Mouse (Mus musculus) heart, postnatal 4 days (tissue): ENCODE measurements around the gene Tenm4. TPM values are rescaled to one million over a fixed set of nuclear protein-coding genes. Genes with fewer than 3 reads are reported as not detected.

Experiments used
- DNase-seq: peaks from one replicate; pipeline ENCODE4 v3.0.0; 2021
- total RNA-seq, 2 experiments: library from RNA; stranded (reverse); gene quantifications; 2 replicates each; pipeline ENCODE4 v1.2.3; 2021

The Tenm4 gene
- total RNA-seq, 2 experiments from 2014 or later: 8.3 to 8.7 TPM

DNA sequence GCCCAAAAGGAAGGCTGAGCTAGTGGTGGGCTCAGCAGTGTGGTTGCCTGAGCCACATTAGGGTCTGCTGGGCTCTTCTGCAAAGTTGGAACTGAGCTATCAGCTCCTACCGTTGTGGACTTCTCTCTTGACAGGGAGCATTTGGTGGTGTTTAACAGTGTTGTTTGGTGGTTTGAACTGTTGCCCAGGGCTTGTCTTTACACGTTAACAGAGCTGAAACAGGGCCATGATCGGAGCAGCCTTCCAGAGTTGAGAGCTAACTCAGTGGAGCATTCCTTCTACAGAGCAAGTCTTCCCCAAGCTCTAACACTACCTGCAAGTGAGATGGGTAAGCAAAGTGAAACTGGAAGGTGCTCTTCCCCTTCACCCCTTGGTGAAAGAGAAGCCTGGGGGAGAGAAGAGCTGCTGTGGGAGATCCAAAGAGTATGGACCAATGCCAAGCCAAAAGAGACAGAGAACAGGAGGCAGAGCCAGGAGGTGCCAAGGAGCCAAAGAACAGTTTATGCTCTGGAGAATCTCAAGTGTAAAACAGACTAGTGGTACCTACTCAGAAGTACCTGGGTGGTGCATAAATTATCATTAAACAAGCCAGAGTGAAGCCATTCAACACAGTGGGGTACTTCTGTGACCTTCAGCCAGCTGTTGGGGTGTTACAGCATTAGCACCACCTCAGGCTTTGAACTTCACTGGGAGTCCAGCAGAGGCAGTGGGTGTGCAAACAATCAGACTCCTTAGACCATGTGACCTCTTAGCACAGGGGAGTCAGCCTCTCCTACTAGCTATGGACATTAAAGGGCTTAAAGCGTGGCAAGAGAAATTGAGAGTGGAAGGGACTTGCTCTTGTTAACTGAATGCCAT is 71.5 kb downstream of the Tenm4 start:
- DNase-seq: peak; percentile 13

DNA sequence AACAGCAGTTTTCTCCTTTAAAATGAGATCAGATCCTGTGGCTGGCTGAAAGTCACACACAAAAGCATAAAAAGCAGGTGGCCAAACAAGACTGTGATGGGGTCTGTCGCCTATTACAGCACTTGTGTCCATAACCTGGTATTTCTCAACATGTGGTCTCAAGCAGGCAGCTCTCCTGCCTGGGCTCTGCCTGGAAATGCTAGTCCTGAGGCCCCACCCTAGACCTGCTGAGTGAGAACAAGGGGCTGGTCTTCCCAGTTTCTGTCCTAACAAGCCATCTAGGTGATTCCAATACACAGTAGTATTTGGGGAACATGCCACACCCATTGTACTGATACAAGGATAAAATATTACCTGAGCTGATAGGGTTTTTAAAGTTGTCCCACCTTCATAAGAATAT is 73.8 kb downstream of the Tenm4 start:
- no peak for DNase-seq

DNA sequence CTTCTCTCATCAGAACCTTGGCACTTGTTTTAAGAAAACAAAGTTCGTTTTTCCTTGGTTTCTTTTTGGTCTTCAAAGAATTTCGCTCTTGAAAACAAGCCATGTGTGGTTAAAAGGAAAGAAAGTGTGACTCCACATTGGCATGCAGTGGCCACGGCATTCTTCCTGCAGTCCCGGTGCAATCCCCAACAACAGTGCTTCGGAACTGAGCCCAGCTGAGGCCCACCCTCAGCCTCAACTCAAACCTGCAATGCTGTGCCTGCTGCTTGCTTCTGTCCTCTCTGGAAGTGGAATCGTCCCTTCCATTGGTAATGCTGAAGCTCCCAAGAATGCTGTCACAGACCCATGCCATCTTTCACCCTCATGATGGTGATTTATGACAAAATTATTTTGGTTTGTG is 88.6 kb downstream of the Tenm4 start:
- no peak for DNase-seq

DNA sequence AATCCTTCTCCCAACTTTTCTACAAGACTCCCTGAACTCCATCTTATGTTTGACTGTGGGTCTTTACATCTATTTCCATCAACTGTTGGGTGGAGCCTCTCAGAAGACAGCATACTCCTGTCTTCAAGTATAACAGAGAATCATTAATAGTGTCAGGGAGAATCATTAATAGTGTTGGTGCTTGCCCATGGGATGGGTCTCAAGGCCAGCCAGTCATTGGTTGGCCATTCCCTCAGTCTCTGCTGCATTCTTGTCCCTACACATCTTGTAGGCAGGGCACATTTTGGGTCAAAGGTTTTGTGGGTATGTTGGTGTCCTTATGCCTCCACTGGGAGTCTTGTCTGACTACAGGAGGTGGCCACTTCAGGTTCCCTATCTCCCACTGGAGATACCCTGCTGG is 91.1 kb downstream of the Tenm4 start:
- no peak for DNase-seq

DNA sequence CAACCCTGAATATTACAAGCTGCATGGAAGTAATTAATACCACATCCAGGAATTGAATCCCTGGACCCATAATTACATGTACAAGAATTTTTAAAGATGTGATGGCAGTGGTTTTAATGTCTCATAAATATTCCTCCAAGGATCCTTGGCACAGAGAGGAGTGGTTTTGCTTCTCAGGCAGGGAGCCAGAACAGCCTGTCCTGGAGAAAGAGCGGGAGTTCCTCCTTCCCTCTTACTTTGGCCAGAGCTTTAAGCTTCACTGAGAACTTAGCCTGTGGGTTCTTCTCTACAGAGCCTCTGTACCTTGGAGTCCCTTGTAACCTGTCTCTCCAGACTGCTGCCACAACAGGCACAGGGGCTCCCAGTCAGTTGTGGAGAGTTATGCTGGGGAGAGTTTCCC is 94.9 kb downstream of the Tenm4 start:
- no peak for DNase-seq

DNA sequence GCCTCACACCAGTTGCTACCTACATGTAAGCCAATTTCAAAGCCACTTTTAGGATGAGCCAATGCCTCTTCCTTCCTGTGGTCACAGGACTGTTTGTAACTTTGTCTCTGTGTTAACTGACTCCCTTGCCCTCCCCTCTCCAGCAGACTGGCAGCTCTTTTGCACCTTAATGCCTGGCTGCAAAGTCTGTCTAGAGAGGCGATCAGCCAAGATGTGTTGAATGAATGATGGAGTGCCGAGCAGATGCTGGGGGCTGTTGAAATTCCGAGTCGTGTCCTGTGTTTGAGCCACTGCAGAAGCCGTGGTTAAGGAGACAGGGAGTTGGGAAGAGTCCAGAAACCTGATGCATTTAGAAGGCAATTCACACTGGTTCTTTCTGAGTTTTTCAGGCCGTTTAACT is 96.2 kb downstream of the Tenm4 start:
- DNase-seq: no peak

DNA sequence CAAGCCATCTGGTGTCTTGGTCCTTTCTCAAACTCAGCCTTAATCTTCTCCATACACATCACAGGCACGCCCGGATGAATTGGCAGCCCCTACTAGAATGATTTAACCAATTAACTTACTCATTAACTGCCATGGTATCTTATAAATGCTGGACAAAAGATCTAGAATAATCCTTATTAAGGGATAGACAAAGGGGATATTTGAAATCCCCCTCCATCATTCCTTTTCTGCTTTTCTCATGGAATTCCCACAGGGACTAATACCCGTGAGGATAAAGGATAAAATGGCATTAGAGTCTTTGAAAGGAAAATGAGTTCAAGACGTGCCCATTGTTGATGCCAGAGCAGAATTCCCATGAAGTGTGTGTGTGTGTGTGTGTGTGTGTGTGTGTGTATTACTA is 99.6 kb downstream of the Tenm4 start:
- no peak for DNase-seq

DNA sequence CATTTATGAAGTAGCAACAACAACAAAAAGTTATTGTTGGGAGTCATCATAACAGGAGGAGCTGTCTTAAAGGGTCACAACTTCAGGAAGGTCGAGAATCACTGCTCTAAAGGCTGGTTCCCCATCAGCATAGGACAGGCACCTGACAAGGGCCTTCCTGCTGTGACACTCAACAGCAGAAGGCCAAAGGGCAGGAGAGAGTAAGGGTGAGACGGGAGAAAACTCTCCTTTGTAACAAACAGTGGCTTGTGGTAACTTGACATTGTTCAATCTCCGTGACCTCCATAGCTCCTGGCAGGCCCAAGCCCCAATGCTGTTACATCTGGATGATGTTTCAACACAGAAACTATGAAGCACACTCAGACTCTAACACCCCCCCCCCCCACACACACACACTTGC is 101.0 kb downstream of the Tenm4 start:
- no peak for DNase-seq

DNA sequence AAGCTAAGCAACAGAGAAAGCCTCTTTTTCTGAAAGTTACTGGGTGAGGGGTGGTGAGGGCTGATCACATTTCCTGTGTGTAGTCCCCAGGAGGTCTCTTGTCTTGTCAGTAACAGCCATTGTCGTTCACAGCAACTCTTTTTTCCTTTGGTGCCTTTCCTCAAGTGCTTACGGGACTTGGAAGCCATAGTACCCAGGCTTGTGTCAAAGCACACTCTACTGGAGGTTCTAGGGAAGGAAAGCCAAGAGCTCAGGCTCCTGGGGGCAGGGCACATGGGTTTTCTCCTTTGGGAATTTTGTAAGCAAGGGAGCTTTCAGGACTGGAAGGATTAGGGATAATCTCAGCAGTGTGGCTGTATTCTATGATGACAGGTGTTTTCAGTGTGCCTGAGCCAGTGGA is 103.4 kb downstream of the Tenm4 start:
- DNase-seq: no peak

DNA sequence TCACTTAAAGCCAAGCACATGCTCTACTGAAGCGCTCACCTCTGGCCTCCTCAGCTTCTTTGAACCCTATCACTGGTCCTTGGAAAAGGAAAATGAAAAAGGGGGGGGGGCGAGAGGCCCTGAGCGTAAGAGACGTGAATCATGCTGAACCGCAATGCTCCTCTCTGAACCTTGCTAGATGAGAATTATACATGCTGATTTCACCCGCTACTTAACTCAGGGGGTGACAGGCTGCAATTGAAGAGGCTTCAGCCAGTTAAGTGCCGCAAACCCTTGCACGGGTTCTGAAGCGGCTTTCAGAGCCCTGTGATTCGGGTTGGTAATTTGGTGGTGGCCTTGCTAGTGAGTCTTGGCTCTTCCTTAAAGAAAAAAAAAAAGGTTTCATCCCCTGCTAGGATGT is 106.5 kb downstream of the Tenm4 start:
- DNase-seq: no peak

DNA sequence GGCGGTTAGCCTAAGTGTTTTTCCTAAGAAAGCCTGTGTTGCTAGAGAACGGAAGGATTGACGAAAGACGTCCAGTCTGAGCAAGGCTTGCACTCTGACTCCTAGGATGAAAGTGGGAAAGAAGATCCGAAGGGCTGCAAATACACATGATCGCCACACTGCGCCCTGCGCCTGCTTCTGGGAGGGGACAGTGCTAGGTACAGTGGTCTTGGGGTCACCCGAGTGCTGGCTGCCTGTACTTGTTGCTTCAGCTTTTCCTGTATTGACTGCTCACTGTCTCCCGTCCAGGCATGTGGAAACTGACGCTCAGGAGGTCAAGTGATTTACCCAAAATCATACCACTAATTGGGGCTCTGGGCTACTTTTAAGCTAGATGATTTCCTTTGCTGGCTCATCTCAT is 107.3 kb downstream of the Tenm4 start:
- no peak for DNase-seq

DNA sequence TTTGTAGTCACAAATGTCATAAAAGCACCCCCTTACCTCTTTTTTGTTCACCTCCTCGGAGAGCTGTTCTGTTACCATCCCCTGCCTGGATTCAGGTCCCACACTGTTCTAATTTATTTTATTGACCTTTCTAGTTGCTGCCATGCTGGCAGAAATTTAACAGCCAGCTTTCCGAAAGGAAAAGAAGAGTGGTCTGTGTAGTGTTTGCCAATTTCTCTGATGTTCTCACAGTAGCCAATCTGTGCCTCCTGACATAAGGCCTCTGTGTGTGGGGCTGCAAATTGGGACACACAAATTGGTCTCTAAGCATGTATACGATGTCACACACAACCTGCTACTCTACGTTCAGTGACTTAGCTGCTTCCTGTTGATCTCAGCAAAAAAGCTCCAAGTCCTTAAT is 109.7 kb downstream of the Tenm4 start:
- no peak for DNase-seq

DNA sequence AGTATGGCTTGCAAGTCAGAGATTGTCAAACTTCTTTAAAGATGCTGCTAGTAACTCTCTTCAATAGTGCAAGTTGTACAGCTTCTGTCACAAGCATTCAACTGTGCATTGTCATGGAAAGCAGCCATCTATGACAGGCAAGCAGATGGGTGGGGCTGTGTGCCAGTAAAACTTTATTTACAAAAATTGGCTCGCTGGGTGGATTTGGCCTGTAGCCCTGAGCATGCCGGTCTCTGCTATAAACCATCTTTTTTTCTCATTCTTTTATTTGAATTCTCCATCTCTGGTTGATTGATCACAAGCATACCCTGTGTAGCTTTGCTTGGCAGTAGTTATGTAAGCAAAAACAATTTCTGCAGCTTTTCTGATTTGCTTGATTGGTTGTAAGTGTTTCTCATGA is 119.5 kb downstream of the Tenm4 start:
- DNase-seq: no peak

DNA sequence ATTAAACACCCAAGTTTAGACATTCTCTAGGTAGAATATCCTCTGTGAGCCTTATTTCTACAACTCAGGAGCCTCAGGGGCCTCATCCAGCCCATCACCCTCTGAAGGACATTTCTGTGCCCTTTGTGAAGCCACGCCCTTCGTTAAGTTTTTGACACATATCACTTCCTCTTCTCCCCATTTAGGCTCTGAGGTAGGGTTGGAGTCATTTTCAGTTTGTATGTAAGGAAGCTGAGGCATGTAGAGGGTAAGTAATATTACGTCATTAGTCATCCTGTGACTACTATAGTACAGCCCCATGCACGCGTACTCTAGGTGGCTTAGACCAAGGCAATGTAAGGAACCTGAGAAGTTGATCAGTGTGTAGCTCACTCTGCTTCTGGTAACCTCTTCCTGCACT is 124.9 kb downstream of the Tenm4 start:
- no peak for DNase-seq

DNA sequence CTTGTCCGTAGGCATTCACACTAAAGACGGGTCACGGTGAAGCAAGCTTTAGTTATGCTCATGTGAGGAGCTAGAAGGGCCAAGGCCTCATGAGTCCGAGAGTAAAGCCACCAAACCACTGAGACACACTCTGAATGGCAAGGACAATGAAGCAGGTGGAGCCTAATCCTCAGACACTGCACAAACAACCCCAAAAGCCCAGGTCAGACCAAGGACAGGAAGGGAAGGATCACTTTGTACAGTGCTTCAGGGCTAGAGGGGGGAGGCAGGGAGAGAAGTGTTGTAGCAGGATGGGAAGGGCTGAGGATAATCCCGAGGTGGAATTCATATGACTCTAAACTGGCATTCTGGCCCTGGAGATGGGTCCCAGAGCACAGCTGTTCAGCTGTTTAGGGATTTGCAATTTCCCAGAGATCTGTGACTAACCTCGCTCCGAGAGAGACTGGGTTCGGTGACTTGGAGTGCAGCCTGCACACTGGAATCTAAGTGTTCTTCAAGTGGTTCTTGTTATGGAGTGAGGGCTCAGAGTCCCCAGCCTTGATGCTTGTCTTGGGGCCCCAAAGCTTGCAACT is 129.9 kb downstream of the Tenm4 start:
- no peak for DNase-seq

DNA sequence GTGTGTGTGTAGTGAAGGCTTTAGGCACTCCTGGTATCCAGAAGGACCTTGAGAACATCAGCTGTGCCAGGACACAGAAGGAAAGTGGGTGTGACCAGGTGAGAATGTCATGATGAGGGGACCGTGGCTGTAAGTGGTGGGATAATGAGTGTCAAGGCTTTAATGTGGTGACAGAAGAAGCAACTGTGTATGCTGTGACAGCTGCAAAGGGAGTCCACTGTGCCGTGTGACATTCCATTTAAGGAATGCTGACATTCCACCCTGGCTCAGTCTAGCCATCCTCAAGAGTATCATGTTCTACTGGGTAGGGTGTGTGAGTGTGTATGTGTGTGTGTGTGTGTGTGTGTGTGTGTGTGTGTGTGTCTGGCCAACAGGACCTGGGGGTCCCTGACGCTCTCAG is 130.8 kb downstream of the Tenm4 start:
- no peak for DNase-seq

DNA sequence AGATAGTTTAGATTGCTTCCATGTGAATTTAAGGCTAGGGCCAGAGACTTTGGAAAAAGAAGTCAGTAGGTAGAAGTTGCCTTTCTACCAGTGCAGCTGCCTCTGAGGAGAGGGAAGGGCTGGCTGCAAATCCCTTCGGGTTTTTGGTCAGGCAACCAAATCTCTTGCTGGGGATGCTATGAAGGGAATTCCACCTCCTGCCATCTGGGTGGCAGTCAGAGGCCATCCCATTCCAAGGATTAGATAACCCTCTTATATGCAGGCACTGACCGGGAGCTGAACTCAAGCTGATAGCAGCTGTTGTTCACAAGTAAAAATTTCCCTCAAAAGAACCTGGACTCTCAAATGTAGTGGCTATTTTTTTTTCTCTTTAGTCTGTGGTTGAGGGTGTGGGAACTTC is 132.9 kb downstream of the Tenm4 start:
- no peak for DNase-seq

DNA sequence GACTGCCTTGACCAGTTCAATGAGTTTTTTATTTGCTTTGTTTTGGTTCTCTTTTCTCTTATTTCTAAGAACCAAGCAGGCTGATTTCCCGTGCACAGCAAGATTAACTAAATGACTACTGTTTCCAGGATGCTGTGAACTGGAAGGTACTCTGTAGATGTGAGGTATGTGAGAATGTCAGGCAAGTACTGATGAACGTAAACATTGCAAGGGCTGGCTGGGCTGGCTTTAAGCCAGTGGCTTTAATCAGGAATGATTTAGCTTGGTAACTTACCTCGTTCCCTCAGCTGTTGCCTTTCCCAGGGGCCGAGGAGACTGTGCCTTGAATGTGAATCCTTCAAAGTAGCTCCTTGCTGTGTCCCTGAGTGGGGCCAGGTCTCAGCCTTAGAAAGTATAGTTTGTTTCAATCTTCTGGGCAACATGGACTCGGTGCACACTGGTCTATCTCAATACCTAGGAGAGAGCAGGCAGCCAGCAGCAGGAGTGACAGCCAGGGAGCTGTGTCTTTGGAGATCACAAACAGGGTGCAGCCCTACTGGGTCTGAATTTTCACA is 134.4 kb downstream of the Tenm4 start:
- no peak for DNase-seq

DNA sequence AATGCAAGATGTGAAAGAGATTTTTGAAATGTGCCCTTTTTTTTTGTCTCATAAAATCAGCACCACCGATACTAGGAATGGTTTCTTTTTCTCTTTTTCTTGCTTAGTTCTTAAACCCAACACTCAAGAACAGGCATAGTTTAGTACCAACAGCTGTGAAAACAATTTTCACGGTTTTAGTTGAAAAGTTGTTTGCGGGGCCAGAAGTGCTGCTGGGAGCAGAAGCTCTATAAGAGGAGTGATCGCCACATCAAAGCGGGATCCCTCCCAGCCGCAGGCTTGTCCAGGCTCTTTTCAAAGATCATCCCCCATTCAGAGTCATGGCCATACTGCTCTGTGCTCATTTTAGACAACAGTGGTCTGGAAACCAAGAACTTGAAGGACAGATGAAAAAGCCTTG is 137.1 kb downstream of the Tenm4 start:
- no peak for DNase-seq

DNA sequence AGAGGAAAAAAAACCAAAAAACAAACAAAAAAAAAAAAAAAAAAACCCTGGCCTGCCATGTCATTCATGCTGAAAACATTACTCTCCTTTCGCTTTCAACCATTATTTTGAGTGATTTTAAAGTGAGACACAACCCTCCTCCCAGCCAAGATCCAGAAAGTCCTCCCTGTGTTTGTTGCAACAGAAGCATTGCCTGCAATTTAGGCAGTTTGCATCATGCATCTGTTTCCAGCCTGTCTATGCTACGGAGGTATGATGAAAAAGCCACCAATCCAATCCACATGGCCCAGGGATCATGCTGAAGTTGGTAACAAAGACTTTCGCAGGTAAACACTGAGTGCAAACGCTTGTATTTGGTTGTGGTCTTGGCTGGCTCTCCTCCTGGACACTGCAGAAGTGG is 158.3 kb downstream of the Tenm4 start:
- no peak for DNase-seq

DNA sequence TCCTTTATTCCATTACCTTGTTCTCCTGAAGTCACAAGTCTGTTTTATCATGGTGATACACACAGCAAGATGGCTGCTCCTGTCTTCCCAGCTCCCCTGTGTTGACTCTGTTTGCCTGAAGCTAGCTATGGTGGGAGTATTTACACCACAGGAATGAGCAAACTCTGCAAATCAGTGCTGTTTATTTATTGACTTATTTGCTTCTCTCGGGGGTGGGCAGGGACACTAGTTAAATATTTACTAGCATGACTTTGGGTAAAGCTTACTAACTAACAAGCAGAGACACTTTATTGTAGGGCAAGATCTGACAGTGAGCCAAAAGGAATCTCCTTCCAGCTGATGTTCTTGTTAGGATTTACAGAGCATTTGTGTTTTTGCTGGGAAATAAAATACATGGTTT is 160.1 kb downstream of the Tenm4 start:
- no peak for DNase-seq

DNA sequence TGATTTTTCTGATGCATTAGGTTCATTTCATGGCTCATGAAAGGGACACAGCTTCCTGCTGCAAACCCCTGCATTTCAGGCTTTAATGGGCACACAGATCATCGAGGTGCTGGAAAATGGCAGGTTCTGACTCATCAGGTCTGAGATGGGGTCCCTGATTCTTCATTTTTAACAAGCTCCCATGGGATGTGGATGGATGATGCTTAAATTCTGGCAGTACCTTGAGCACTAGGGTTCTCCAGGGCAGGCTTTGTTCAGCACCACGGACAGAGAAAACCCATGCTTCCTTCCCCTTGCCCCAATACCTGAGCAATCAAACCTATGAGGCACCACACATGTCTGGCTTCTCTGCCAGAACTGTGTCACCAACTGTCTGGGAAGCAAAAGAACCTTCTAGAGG is 163.3 kb downstream of the Tenm4 start:
- DNase-seq: peak; percentile 40

DNA sequence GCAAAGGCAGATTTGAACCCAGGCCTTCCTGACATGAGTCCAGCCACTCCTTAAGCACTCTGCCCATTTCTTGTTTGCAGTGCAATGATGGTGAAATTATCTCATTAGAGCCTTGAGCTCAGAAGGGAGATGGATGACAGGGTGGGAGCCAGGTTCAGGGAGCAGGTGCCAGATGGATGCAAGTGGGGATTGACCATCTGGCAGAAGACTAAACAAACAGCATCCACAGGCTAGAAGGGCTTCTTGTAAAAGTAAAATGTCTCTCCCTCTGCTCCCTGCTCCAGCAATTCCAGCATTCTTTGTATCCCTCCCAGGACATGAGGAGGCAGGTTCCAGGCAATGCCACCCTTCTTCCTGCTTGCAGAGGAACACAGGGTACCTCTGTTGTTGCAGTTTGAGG is 165.3 kb downstream of the Tenm4 start:
- no peak for DNase-seq

DNA sequence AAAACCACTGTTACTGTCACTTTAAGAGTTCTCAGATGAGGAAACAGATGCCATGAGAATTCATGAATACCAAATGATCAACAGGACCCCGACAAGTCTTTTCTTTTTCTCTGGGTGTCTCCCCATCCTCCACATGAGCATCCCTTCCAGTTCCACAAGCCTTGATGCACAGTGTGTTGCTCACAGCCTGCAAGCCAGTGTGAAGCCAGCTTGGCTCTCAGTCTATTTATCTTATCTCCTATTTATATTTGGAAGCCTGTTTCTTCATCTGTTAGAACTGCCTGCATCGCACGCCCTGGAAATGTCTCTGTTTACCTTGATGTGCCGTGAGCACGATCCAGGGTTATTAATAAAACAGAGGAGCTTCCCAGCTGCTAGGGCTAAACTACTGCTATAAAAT is 169.8 kb downstream of the Tenm4 start:
- DNase-seq: no peak
